Mouse (Mus musculus) thymus, postnatal 14 days (tissue): Measurements from ENCODE around the gene Adra1b.

Experiments
- DNase-seq: peaks from one replicate; pipeline ENCODE4 v3.0.0; 2021

Gene Adra1b

DNA sequence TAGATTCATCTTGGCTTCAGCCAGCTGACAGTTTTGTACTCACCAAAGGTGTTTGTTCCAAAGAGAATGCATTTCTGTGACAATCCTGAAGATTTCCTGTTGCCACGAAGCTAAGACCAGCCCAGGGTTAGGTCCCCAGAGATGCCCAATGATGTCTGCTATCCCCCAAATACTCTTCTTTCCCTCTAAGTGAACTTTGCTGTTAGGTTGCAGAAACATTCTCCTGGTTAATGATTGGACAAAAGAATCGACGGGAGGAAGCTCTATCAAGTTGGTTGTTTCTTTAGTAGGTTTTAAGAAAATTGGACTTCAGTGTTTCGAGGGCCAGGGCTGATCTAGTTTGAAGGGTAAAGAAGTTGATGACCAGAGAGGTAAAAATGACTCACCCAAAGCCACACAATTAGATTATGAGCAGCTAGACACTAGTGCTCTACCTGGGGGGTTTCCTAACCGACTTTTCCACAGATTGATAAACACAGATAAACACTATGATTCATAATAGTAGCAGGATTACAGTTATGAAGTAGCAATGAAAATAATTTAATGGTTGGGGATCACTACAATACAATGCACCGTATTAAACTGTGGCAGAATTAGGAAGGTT is at the start of gene Adra1b:
TSS of gene Adra1b (minus strand) at position 160 of the 604 bp plus-strand sequence.
- no peak for DNase-seq

GRCm38 (mm10) chr11:43950274-43950673 is 49.3 kb upstream of the Adra1b start:
- DNase-seq: no peak

- no peak for DNase-seq
These were observed 42.8 kb upstream of the Adra1b start for GRCm38 (mm10) chr11:43943781-43944180.

DNA sequence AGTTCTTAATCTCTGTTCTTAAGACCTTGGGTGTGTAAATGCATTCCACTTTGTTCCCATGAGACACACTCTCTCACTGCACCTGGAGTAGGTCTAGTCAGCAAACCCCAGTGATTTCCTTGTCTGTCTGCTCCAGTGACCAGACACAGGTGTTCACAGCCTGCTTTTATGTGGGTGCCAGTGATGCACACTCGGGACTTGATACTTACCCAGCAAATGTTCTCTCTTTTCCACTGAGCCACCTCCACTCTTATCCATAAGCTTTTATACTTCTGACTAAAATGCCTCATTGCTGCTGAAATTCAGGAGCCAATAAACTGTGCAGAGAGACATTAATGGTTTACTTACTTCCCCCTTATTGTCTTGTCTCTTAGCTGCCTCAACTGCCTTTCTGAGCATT is 42.2 kb upstream of the Adra1b start:
- DNase-seq: no peak

- DNase-seq: no peak
These were observed 39.6 kb upstream of the Adra1b start for GRCm38 (mm10) chr11:43940501-43941202.

- no peak for DNase-seq
These were observed 35.0 kb upstream of the Adra1b start for GRCm38 (mm10) chr11:43936023-43936422.

- no peak for DNase-seq
These were observed 32.5 kb upstream of the Adra1b start for GRCm38 (mm10) chr11:43933480-43933879.

DNA sequence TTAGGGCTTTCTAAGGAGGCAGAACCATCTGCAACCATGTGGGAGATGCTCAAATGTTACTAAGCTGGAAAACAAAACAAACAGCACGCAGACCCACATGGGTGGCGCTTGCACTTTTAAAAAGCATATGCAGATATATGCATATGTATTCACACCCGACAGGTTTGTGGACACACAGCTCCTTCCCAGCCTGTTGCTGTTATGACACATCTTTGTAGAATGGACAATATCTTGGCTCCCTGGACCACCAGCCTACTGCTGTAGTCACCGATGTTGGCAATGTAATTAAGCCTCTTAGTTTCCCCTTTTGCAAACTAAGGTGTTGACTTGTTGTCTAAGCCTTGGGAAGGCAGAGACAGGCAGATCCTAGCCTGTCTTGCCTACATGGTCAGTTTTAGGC is 32.0 kb upstream of the Adra1b start:
- no peak for DNase-seq

DNA sequence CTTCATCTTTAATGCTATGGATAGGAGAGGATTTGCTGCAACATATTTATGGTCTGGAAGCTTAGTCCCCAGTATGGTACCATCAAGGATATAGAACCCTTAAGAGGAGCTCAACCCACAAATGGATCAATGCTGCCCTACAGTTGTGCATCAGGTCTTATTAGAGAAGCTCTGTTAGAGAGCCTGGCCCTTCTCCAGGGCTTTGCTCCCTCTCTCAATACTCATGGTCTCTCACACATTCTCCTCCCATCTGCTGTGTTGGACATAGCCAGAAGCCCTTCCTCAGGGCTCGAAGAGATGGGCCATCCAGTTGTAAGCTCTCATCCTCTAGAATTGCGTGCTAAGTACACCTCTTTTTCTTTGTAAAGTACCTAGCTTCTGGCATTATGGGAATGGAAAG is 29.2 kb upstream of the Adra1b start:
- DNase-seq: no peak

- no peak for DNase-seq
These were observed 28.7 kb upstream of the Adra1b start for GRCm38 (mm10) chr11:43929706-43930105.

GRCm38 (mm10) chr11:43929178-43929577 is 28.2 kb upstream of the Adra1b start:
- no peak for DNase-seq

GRCm38 (mm10) chr11:43927133-43927815 is 26.3 kb upstream of the Adra1b start:
- DNase-seq: no peak

DNA sequence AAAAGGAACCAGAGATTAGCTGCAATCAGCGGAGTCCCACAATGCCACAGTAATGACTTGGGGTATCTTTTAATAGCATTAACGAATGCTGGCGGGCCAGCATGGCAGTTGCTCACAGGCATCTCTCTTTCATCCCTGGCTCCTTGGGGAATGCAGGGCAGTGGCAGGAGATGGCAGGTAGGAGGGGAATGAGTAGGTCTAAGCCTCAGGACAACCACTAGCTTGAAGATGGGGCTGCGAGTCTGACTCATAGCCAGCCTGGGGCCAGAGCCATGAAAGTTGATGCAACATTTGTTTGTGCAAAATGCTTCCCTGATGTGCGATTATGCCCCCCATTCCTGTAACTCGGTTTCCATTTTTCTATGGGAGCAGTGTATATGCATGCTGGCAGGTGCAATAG is 25.2 kb upstream of the Adra1b start:
- no peak for DNase-seq

DNA sequence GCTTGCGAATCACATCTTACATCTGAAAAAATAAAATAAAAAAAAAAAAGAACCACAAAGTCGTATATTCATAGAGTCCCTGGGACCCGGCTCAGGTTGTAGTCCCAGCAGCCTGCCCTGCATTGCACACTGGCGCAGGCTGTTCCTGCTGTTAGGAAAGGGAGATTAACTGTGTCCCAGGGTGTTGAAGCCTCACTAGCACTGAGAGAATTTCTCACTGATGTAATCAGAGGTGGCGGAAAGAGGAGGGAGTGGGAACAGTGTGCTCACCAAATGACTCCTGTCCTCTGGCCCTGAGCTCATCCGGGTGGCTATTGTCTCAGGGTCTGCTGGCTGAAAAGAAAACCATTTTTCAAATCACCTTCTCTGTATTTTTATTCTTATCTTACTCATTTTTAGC is 24.6 kb upstream of the Adra1b start:
- no peak for DNase-seq

- DNase-seq: no peak
These were observed 20.7 kb upstream of the Adra1b start for GRCm38 (mm10) chr11:43921701-43922100.

DNA sequence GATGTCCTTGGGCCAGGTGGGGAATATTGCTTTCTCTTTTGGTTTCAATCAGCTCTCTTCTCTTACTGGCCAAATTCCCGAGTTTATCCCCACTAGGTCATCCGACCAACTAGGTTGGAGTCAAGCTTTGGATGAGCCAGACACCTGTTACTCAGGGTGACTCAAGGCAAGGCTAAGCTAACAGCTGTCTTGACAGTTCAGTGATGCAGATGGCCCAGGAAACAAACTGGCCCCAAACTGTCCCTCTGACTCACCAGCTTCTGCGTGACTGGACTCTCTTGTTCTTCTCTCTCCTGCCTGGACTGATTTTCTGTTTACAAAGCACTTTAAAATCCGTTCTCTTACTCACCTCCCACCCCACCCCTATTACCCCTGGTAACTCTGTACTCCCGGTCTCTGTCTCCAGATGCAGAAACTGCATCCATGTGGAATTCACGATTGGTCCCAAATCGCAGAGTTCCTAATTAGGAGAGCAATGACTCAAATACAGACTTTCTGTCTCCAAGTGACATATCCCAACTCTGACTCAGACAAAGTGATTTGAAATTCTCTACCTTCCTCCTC is 18.6 kb upstream of the Adra1b start:
- no peak for DNase-seq

GRCm38 (mm10) chr11:43914552-43915447 is 13.8 kb upstream of the Adra1b start:
- DNase-seq: no peak

GRCm38 (mm10) chr11:43912136-43912888 is 11.3 kb upstream of the Adra1b start:
- no peak for DNase-seq

DNA sequence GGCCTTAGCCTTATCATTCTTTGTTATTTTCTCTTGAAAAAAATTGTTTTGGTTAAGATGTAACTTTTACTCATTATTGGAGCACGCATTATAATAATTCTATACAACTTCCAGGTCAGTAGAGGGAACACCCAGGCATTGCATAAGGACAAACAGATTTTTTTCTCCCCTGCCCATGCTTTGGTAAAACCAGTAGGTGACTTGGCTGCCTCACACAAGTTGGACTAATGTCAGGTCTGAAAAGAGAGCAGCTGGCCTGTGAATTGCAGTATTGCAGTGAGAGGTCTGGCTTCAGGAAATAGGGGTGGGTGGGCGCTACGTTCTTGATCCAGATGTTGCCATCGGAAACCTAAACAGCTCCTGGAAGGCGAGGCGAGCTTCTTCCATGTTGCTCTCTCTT is 10.6 kb upstream of the Adra1b start:
- no peak for DNase-seq

- no peak for DNase-seq
These were observed 2.3 kb upstream of the Adra1b start for GRCm38 (mm10) chr11:43903351-43903750.

GRCm38 (mm10) chr11:43899696-43900095 is 1.3 kb downstream of the Adra1b start:
- no peak for DNase-seq

- DNase-seq: no peak
These were observed 5.7 kb downstream of the Adra1b start for GRCm38 (mm10) chr11:43895323-43895722.
